Mouse (Mus musculus): ENCODE measurements at regions not wholly inside any gene's neighbourhood (a gene's known extent, or its start where the extent isn't known, plus 50 kb on each side); places are given as distances from the start of the nearest gene placed in this dataset.

DNA sequence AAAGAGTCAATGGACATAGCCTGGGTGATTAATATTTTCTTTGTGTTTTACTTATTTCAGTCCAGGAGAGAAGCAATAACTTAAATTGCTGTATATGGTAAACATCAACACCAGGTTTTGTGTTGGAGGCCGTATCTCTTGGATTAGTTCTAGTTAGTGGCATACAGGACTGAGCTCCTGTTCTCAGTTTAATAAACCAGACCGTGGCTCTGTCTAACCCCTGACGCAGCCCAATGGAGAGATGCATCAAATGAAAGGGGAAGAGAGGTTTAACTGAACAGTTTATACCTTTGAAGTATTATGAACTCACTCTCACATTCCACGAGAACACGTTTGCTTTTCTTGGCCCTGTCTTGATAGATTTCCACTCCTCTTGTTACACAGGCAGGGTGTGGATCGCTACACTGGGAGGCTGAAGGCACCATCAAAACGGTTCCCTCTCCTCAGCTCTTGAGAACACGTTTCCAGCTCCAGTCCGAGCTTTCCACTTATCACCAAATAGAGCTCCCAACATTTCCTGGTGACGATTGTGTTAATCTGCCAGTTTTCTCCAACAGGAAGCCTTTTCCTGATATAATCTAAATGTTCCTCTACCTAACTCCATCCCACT lies 54.0 kb upstream of the Cerkl start:
- DNase-seq = no peak

DNA sequence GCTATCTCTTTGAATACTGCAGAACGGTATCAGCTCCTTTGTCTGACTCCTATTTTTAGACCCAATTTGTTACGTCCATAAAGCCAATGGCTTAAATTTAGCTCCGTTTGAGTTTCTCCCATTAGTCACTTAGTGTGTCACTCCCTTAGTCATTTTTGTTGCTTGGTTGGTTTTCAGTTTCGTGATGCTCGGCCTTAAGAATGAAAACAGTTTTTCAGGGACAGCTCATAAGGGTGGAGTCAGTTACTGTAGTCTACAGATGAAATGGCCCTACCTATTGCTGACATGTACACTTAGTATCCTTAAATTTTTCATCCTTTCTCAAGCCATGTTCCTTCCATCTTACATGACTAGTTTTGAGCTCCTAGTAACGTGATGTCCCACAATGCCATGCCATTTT lies 54.5 kb upstream of the Cerkl start:
- no peak for DNase-seq

DNA sequence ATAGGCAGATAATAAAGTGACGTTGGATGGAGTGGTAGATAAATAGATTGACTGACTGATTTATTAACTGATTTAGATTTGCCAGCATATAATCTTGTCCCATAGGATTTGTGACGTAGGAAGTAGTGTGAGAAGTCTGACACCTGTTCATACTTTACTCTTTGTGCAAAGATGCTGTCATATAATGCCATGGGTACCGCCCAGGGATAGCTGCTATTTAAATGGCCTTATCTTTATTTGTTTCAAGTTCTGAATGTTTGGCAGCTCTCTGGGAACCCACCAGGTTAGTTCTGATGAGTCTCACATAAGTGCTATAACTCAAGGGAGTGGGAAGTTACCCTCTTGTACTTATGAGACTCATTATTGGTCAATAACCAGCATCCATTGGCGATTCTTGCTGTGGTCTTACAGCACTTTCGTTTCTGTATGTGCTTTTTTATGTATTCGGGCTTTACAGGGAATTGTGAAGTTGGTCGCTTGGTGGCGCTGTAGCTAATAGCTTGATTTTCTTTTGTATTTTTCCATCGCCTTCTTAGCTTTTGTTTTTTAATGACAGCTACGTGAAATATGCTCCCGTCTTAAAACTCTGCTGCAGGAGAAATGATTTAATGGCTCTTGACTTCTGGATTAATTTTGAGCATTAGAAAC lies 55.2 kb upstream of the Cerkl start:
- peak; percentile 61 to 73 for DNase-seq

DNA sequence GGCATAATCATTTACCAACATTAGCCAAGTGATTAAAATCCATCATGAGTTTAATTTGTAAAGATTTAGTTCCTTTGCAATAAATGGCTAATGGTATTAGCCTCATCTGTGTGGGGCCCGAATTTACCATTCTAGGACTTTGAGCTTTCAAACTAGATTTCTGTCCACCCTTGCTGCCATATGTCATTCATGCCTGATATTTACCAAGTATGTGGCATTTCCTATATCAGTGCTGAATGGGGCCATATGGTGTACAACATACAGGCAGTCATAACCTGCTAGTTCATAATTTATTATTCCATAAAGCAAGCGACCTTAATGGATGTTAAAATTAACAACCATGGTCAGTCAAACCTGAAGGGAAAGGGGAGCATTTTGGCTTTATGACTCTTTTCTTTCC lies 55.8 kb upstream of the Cerkl start:
- DNase-seq = no peak

DNA sequence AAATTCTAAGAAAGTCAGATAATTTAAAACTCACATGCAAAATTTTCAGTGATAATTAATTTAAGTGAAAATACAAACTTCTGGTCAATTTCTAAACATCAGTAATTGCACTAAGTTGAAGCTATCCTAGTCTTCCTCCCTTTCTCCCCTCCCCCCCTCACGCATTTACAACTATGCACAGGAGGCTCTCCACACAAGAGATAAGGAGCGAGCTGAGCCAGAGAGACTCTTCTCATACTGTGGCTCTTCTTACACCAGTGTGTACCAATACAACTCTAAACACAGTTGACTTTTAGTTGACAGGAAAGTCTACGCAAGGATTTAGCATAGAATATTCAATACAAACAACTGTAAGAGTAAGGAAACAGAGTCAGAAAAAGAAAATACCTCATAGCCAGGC lies 57.1 kb upstream of the Cerkl start:
- no peak for DNase-seq

DNA sequence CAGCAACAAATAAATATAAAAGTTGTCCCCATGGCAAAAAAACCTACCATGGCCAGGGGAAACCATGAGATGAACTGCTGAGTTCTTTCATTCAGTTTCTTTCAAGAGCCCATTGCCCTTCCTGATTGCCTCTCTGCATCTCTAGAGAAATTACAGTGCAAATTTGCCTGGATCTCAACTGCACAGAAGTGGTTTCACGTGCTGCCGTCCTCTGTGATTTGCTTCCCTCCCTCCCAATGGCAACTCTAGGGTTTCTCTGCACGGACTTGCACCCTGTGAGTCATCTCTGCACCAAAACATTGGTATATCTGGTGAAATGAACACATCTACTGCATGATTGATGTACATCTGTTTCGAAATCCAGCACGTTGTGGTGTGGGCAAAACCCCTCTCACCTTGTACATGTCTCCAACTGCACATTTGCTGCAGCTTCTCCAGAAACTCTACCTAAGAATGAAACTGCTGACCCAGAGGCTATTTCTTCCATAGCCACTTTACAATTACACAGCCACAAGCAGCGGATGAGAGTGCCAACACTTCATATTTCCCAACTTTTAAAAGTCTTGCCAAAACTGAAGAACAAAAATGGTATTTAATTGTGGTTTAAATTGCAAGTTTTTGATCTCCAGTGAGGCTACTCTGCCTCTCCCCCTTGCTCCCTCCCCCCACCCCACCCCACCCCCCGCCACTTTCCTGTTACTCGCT lies 61.6 kb upstream of the Cerkl start:
- no peak for DNase-seq

DNA sequence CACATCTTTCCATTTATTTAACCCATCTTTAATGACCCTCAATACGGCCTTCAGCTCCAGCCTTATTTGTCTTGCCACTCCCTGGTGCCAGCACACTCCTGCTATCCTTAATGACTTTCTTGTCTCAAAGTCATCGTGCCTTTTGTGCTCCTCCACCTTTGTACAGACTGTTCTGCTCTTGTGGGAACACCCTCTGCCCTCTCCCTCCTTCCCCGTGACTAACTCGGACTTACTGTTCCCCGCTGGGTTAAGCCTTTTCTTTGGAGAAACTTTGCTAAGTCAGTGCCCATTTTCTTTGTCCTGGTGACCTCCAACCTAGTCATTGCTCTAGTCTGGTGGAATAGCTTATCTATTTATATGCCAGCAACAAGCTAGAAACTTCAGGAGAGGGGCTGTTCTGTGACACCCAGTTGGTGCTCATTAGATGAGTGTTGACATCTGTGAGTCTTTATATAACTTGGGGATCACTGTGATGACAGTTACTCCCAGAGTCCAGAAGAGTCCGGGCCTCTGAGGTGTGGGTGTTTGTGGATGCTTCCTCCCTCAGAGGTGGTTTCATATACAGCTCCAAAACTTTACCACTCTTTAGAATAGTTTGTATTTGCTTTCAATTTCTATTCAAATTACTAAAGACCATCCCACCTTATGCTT lies 63.3 kb upstream of the Cerkl start:
- no peak for DNase-seq

DNA sequence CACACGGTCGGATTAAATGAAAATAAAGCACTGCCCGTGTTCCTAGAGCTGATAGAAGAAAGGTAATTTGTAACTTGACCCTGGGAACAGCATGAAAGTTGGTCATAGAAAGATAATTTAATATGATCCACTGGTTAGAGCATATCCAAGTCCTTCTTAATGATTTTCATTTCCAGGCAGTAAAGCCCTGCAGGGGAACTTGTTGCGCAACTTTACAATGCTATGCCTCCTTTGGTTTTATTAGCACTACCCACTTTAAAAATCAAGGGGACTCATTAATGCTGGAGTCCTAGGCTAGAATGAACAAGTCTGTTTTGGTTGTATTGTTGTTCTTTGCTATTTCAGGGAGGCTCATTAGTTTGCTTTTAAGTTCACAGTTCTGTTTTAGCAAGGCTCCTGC lies 66.9 kb upstream of the Cerkl start:
- no peak for DNase-seq

DNA sequence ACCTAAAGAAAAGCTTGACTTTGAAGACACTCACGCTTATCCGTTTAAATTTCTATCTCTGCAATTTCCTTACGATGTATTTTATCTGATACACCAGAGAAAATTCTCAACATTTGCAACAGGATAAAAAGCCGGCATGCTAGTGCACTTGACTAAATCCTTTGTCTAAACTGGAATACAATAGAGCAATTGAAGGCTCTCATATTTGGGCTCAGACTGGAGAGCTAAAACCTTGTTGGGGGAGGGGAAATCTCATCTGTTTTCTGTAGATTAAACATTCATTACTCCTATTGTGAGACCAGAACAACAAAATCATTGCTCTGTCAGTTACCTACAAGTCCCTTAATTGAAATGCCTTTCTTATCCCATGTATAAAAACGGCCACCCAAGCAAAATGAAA lies 70.9 kb upstream of the Cerkl start:
- DNase-seq = no peak

DNA sequence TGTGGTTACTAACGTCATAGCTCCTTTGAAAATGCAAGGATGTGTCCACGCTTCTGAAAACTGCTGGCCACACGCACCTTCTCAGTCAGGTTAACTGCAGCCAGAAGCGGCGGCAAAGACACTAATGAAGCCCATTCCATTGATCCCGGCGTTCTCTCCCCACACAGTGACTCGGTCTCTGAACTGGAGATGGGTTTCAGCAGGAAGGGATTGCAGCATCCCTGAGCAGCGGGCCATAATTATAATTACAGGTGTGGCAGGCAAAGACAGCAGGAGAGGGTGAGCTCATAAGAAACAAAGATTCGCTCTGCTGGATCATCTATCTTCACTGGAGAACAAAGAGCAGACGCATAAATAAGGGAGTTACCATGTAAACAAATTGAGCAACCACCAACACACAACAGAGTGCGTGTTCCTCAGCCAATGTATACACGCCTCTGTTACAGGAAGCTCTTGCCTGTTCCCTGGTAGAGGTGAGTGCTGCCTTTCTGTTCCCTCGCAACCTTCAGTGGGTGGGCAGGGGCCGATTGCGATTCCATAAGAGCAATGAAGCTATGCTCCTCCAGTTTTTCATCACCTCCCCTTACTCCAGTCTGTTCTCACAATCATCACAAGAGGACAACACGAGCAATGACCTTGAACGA lies 71.9 kb upstream of the Cerkl start:
- DNase-seq = no peak

DNA sequence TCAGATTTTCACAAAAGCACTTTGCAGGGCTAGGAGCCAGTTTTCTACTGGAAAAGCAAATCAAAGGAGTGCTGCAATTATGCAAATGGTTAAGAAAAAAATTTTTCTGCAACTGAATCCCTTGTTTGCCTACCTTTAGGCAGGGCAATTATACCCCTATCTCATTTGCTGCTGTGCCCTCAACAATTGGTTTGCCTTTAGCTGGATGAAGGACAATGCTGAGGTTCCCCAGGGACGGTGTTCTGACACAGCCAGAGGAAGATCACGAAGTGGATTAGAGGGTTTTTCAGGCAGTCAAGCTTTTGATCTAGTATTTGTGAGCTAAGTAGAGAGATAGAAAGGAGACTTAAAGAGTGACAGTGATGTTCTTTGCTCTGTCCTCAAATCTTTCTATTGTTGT lies 72.6 kb upstream of the Cerkl start:
- DNase-seq = no peak

DNA sequence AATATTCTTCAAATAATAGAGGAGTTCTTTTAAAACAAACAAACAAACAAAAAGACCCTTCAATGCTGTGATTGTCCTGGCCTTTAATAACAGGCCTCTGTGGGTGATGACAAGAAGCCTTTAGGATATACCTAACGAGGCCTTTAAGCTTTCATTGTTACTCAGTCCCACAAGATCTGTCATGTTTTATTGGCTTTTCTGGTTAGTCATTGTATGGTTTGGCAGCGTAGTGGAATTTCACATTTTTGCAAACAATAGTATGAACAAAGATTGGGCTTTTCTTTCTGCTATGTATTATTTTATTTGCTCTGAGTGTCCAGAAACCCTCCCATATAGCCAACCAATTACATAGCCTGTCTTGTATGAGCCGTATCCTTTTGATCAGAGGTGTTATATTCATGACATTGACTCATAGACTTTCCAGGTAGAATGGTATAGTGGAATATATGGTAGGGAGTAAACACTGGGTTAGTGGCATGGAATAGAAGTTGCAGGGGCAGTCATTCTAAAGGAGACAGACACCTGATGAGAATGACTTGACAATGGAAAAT lies 76.1 kb upstream of the Cerkl start:
- DNase-seq = no peak

DNA sequence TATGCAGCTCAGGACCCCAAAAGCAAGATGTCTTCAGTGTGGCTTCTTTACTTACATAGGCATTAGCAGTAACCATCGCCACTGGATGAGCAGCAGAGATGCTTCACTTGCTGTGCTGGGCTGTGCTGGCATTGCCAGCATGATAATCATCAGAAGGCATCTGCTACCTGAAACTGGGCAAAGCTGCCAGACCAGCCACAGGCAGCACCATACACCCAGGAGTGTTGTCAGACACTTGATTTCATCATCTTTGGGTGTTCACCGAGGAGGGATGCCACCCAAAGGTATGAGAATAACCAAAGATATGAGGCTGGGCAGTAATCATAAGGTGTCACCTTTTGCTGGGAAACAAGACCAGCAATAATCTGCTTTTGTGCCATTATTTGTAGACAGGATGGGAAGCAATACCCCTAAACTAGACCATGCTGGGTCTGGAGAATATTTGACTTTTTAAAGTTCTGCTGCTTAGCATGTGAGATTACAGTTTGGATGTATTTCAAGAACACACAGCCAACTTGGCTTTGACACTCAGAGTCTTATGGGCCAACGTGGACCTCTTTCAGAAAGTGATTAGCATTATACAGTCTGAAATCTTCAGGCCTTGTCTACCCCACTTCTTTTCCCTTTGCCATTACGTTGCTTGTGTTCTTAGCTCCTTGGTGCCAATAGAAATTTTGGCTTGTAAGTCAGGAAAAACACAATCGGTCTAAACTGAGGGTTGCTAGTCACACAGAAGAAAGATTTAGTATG lies 80.7 kb upstream of the Cerkl start:
- no peak for DNase-seq

DNA sequence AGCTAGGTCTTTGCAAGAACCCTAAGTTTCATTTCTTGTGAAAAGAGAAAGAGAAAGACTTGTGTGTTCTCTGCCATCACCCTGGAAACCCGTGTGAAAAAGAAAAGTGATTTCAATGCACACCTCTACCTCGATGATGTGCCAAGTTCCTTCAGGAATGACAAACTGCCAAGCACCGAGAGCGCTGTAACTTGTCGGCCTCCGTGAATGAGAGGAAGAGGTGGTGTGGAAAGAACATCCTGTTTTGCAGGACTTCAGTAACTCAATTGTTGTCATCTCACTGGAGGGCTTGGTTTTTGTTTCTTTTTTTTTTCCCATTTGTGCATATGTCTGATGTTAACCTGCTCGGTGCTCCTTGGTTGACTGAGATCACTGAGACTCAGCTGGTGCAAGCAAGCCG lies 83.8 kb upstream of the Cerkl start:
- DNase-seq = peak in 1 of 2 experiments; percentile 15

DNA sequence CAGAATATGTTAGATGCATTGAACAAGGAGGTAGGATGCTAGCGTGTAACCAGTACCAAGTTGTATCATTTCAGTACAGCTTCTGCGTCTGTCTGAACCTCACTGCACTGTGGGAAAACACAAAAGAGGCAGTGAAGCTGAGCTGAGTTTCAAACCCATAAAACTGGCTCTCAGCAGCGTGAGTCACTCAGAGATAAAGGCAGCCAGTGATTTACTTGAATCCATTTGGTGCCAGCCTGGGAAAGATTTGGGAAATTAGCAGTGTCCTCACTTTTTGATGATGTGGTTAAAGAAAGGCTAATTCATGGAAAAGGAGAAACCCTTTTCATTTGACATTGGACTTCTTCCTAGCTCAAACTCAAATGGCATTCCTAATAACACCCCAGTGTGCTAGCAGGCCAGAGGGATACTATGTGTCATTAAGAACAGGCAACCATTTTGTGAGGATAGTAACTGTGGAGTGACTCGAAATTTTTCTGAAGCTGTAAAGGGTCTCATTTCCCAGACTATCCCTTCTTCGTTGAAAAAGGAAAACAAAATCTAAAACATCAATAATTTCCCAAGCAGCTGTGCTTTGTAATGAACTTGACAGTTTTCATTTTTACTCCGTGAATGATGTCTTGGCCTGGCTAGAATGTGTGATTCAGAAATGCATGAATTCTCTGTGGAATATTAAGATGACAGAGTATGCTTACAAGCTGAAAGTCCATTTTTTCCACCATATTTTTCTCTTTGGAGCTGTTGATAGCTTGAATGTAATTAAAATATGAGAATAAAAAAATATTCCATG lies 85.8 kb upstream of the Cerkl start:
- DNase-seq = peak; percentile 6 to 22

DNA sequence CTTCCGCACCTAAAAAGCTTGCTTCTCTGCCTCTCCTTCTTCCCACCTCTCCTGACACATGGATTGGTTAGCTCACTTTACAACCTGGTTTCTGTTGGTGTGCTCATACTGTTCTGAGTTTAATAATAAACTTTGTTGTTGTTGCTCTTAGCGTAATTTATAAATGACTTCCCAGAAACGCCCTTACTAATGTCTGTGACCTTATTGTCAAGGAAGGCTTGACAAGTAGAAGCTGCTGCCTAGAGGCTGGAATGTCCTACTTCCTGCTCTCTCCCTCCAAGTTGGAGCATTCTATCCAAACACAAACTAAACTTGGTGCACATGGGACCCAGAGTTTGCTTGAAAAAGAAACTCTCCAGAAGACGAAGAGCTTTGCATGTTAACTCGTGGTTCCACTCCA lies 86.9 kb upstream of the Cerkl start:
- DNase-seq = no peak

DNA sequence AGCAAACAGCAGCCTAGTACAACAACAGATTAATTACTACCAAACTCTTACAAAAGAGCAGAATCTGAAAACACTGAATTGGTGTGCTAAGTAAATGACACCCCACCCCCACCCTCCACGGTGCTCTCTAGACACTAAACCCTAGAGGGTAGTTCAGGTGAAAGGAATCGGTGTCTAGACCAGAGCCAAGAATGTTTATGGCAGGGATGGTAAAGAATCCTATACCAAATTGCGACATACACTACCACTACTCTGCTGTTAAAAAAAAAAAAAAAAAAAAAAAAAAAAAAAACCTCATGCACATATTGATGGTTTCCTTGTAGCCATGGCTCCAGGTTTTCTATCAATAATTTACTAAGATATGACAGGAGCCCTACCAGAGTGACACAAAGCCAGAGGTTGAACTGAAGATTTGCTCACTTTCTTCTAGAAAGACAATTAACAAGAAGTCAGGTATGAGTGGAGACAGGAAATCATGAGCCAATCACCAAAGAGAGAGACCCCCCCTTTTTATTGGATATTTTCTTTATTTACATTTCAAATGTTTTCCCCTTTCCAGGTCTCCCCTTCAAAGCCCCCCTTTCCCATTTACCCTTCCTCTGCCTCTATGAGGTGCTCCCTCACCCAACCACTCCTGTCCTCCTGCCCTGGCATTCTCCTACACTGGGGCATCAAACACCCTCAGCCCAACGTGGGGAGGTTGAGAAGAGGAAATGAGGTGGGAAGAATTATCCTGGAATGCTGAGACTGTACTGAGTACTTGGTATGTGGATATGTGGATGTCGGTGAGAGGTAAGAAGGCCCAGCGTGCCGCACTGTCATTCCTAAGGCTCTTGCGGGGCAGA lies 87.6 kb upstream of the Cerkl start:
- DNase-seq = no peak

DNA sequence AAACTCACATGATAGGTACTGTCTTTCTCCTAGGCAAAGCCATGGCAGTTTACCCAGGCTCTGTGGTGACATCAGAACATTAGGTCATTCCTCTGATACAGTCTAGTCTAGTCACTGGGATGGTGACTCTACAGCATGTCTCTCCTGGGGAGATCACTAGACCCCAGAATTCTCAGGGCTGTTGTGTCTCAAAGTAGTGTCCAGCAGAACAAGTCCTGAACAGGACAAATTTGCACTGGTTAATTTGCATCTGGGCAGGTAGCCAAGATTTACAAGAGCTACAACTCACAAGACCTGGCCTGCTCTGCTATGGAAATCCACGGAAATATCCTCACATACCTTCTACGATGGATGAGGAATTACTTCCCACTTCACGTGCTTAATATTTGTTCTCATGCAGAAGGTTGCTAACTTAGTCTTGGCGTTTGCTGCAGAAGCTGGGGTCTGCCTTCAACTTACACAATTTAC lies 88.2 kb upstream of the Cerkl start:
- DNase-seq = no peak

DNA sequence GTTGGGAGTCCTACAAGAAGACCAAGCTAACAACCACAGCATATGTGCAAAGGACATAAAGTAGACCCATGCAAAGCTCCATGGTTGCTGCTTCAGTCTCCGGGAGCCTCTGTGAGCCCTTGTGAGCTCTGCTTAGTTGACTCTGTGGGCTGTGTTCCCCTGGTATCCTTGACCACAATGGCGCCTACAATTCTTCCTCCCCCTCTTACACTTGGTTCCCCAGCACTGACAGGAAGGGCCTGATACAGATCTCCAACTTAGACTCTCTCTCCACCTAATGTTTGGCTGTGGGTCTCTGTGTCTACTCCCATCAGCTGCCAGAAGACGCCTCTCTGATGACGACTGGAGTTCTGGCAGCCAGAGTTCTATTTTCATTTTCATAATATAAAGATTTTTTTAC lies 88.9 kb upstream of the Itprid2 start:
- no peak for DNase-seq

DNA sequence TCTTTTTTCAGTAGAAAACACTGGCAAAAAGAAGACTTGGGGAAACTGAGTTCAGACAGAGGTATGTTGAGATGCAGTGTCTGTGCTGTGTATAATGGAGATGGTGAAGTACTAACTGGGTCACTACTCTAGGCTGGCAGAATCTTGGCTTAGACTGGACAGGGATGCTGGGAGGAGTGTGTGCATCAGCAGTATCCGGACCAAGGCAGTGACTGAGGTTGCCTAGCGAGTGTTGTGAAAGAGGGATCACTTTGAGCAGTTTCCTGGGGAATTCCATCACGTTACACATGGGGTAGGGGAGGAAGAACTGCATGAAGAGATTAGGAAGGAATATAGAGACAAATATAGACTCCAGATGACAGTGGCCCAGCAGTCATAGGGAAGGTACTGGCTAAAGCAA lies 87.9 kb upstream of the Itprid2 start:
- no peak for DNase-seq

Measured in adrenal gland, postnatal 36 days (tissue).